Mouse (Mus musculus): Measurements from ENCODE around the gene Ralgapa1. TPM values are rescaled to one million over a fixed set of nuclear protein-coding genes. Genes with fewer than 3 reads are reported as not detected.

Gene Ralgapa1
- polyA plus RNA-seq (2015; fragmentation: Nextera tagmentation; extraction: Ambion mirVana), result 23.3 and 23.5 TPM in 2 replicates

DNA sequence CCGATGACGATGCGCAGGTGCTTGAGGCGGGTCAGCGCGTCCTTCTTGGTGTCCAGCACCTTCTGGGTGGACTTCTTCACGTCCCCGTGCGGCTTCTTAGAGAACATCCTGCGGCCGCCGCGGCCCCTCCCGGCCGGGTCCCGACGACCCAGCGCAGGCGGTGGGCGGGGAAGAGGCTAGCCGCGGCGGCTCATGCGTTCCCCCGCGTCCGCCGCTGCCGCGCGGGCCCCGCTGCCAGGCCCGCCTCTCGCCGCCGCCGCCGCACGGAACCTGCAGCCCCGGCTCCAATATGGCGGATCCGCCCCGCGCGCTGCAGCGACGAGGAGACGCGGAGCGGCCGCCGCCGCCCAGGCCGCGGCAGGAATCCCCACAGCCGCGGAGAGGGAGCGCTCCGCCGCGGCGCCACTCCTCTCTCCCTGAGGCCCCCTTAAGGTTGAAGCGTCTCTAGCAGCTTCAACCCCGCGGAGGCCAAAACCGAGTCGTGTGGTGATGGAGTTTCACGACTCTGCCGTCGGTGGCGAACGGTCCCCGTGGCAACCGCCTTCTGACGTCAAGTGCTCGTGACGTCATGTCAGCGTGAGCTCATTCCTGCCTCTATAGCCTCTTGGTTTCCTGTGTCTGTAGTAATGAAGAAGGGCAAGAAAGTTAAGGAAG, at the start of gene Ralgapa1:
Gene Ralgapa1 (minus strand): TSS at position 507 of the 654 bp plus-strand sequence.

DNA sequence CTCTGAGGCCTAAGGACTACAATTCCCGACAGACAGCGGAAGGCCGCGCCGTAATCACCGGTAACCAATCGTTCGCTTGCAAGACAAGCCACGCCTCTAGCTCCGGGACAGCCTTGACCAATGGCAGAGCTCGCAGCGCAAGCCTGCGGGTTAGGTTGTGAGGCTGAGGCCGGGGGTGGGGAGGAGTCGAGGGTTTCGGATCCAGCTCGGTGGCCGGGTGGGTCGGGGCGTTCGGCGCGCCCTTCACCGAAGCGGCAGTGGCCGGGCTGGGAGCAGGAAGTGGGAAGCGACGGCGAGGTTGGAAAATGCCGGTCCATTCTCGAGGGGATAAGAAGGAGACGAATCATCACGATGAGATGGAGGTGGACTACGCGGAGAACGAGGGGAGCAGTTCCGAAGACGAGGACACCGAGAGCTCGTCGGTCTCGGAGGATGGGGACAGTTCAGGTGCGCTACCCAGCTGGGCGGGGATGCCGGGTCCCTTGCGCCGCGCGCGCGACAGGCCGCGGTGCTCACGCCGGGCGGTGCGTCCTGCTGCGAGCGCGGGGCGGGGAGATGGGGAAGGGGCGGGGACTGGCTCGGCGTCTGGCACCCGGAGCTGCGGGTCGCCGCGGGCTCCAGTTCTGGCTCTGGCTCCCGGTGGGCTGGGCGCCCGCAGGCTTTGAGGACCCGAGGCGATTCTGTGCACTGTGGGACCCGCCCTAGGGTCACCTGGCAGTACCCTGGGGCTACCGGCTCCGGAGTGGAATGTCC, 15.4 kb upstream of the Ralgapa1 start, which contains the start of gene Brms1l:
Gene Brms1l (plus strand): TSS at position 126 of the 753 bp plus-strand sequence.

DNA sequence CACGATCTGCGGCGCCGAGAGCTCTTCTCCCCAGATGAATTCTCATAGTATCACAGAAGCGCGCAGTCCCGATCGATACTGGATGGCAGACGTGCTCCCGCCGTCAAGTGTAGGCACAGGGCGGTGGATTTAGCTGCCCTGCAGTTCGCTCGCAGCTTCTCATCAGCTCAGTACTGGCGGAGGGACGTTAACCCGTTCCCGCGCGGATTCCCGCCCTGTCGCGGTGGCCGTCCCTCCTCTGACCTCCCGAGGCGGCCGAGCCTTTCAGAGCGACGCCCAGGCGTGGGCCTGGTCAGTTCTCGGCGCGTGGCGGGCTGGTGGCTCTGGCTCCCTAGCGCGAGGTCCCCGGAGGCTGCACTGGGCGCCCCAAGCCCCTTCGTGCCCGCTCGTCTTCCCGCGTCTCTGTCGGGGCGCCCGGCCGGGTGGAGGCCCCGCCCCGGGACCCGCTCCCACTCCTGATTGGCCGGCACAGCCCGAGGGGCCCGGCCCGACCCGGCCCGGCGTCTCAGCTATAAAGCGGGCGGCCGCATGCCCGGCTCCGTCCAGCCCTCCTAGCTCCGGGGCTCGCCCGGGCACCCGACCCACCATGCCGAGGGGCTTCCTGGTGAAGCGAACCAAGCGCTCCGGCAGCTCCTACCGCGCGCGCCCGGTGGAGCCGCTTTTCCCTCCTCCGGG, 221.9 kb downstream of the Ralgapa1 start, which contains the start of gene Insm2:
Gene Insm2 (plus strand): TSS at position 541 of the 675 bp plus-strand sequence.

DNA sequence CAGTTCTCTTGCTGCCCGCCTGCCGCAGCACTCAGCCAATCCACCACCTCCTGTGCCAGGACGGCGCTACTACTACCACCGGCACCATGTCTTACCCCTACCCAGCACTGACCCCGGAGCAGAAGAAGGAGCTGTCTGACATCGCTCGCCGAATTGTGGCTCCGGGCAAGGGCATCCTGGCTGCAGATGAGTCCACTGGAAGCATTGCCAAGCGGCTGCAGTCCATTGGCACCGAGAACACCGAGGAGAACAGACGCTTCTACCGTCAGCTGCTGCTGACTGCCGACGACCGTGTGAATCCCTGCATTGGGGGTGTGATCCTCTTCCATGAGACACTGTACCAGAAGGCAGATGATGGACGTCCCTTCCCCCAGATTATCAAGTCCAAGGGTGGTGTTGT, 255.8 kb downstream of the Ralgapa1 start, which contains the start of gene Aldoart2:
Gene Aldoart2 (plus strand): TSS at position 34 of the 400 bp plus-strand sequence.

Small RNAs within 50 kb of the gene (microRNA-seq; reads per million reads assigned to microRNA genes)
- 2.6 reads per million for gene Gm23394

Other genes with a start within 250 kb of the Ralgapa1 start
- 0.74 and 0.85 TPM in 2 replicates for gene Insm2, start 221.7 kb downstream of the Ralgapa1 start, polyA plus RNA-seq (2015; fragmentation: Nextera tagmentation; extraction: Ambion mirVana)
- 38.4 and 46.3 TPM in 2 replicates for gene Brms1l, start 15.2 kb upstream of the Ralgapa1 start, polyA plus RNA-seq (2015; fragmentation: Nextera tagmentation; extraction: Ambion mirVana)

All from neural tube, postnatal 0 days (tissue).